Mouse (Mus musculus) adipocyte (in vitro differentiated cells): Measurements from ENCODE around the gene Btbd11.

ENCODE experiments used
- DNase-seq: peaks from one replicate; pipeline ENCODE4 v3.0.0-alpha.2; 2016; ENCODE audit warnings: low spot score

The Btbd11 gene

DNA sequence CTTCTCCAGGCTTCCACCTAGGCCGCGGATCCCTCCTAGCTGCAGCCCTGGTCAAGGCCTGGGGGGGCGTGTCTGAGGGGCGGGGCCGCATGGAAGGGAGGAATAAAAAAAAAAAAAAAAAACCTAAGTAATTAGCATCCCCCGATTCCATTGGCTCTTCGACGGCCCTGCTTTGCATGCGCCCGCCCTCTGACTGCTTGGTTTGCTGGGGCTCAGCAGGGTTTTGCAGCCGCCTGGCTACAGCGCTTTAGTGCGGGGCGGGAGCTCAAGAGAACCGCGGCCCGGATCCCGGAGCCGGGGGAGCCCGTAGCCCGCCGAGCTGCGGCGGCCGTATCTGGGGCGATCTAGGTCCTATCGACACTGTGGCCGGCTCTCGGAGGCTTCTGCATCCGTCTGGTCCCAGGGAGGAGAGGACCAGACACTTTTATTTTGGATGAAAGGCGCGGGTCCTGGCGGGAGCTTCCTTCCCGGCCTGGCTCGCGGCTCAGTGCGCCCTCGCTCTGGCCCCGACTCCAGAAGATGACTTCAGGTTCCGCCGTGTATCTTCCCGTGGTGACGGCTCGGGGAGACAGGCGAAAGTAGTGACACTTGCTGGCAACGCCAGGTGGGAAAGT is at the start of gene Btbd11:
Gene Btbd11 (plus strand): TSS at position 210 of the 614 bp plus-strand sequence.
- no peak for DNase-seq

DNA sequence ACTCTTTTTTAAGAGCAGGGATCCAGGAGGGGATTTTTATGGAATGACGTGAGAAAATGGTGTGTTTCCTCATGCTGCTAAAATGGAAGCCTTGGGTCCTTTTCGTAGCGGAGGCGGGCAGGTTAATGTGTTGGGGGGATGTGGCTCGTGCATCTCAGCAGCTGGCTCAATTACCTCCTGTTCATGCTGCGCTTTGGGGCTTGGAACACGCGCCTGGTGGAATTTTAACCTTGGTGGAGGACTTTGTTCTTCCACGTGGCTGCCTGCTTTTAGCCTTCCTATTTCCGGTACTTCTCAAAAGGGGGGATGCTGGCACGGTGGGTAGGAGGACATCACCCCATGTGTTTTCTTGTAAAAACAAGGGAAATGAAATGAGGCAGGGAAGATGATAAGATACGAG is 47.9 kb upstream of the Btbd11 start:
- DNase-seq: no peak

DNA sequence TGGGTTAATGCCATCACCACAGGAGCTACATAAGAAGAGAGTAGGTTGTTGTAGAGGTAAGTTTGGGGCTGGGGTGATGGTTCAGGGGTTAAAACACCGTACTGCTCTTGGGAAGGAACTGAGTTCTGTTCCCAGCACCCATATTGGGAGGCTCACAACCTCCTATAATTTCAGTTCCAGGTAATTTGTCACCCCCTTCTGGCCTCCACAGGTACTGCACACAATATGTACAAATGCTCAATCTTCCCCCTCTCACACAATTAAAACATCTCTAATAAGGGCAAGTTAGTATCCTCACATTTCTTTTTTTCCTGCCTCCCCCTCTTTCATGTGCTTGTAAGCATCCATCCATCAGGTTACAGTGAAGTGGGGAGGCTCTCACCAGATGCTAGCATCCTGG is 44.7 kb upstream of the Btbd11 start:
- DNase-seq: no peak

DNA sequence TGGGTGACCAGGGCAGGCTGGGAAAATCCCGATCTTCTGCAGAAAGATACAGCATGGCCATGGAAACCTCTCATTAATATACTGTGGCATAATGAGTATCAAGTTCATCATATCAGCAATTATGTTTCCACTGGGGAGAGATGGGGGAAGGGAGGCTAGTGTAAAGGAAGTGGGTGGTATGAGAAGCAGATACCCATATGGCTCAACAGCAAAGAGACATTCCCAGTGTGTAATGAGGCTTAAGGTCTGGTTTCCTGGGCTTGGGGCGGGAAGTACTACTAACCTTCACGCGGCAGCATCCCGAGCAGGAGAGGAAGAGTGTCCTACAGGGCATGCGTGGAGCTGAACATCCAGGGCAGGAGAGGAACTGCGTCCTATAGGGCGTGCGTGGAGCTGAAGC is 39.4 kb upstream of the Btbd11 start:
- DNase-seq: no peak

DNA sequence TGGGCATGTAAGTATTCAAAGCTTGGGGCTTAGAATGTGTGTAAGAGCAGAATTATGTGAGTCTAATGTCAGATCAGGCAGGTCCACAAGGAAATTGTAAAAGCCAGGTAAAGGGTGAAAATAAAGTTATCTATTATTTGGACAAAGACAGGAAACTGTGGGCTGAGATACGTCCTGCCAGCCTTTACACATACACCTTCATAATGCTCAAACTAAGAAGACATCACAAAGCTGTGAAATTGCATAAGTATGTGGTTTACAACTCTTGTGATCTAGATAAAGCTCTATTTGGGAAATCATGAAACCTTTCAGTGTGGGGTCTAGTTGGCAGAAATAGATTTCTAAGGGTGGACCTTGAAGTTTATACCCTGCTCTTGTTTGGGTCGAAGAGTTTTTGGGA is 34.1 kb upstream of the Btbd11 start:
- no peak for DNase-seq

DNA sequence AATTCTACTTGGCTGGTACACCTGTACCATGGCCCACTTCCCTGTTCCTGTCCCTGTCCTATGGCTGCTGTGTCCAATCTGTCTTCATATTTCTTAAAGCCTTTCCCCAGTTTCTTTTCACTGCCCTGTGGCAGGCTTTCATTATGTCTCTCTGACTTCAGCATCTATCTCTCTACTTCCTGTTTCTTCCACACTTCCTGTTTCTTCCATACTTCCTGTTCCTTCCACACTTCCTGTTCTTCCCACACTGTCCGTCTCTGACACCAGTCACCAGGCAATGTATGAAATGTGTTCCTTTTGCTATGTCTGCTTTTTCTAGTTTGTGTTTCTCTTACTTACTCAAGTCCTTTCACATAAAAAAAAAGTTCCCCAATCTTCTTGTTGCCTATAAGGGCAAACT is 32.3 kb upstream of the Btbd11 start:
- DNase-seq: no peak

DNA sequence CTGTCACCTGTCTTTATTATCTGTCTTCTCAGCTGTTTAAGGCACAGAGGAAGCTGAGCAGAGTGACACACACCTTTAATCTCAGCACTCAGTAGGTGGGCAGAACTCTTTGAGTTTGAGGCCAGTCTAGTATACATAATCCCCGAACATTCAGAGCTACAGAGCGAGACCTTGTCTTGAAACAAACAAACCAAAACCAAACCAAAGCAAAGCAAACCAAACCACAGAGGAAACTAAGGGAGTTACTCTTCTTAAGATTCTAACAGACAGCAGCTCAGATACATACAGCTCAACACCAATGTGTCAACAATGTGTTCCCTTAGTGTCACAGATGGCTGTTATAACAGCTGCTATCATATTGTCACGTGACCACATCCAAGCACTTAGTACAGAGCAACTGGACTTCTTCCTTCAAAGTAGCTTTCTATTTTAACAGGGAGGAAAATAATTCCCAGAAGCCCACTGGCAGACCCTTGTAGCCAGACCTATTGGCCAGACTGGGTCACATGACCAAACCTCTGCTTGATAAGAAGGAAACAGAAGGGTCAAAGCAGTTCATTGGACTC is 27.0 kb upstream of the Btbd11 start:
- DNase-seq: no peak

DNA sequence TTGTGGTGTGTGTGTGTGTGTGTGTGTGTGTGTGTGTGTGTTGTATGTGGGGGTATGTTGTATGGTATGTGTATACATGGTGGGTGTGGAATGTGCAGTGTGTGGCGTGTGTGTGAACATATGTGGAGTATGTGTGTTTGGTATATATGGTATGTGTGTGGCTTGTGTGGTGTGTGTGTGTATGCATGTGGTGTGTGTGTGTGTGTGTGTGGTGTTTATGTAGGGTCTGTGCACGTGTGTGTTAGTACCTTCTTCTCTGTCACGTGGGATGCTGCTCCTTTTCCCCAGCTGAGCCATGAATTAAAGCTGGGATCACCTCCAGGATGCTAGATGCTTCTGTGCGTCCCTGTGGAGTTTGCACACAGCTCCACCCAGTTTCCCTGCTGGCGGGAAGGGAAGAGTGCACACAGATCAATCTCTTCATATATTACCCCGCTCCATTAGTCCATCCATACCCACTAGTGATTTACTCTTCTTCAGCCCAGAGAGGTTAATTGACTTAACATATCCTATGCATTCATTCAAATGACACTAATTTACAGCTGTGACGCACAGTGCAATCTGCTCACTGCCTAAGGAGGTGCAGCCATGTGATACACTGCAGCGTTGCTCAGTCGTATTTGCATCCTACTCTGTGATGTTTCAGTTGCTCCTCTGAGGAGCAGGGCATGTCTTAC is 23.7 kb upstream of the Btbd11 start:
- no peak for DNase-seq

DNA sequence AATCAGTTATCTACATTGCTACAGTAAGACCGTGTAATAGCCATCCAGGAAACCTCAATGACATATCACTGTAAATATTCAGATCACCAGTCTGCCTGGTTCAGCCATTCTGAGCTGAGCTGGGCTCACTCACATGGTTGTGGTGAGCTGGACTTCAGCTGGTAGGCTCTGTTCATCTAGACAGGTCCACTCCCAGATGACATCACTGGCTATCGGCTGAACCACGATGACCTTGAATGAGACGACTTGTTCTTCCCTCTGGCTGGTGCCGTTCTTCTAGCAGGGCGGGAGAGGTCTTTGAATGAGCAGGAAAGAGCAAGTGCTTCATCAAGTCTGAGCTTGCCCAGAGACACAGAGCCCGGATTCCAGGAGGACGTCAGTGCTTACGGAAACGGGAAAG is 19.7 kb upstream of the Btbd11 start:
- DNase-seq: no peak

DNA sequence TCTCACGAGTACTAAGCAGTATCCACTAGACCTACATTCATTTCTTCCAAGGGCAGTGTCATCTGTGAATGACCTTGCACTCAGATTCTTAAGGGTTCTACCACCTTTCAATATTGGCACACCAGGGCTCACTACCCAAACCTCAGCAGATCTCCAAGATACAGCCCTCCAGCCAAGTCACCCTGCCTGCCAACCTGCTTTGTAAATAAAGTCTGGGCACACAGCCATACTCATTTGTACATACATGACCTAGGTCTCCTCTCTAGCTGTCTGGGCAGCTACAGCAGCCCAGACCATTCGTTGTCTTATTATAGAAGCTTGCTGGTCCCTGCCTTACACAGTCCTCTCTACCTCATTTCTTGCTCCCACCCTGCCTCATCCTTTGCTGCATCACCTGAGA is 15.3 kb upstream of the Btbd11 start:
- no peak for DNase-seq

DNA sequence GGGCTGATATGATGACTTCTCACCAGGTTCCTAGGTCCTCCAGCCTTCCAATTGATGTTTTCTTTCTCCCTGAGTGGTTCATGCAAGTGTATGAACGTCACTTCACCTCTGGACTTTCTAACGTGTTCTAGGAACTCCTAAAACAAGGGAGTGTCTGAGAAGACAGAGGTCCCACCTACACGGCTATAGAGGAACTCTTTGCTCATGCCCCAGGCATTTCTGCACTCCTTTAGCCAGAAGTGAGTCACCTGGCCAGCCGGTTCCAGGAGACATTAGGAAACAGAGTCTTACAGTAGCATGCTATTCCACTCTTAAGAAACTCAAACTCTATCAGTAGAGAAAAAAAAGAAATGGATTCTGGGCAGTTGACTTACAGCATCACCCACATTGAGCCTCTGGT is 14.5 kb upstream of the Btbd11 start:
- DNase-seq: no peak

DNA sequence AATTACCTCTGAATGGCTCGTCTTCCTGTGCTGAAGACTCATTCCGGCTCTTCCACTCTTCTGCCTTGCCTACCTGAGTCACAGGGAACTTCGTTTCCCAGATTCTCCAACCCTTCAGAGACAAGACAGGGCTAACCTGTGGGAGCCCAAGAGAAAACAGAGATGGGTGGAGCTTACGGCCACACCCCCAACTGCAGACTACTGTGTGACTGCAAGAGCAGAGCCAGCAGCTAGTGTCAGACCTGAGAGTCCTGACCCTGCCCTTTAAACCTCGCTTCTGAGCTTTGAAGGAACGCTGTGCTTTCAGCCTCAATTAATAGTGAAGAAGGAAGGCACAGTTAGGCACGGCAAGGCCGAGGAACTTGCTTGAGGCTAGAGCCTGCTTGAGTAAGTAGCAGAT is 7.6 kb upstream of the Btbd11 start:
- no peak for DNase-seq

DNA sequence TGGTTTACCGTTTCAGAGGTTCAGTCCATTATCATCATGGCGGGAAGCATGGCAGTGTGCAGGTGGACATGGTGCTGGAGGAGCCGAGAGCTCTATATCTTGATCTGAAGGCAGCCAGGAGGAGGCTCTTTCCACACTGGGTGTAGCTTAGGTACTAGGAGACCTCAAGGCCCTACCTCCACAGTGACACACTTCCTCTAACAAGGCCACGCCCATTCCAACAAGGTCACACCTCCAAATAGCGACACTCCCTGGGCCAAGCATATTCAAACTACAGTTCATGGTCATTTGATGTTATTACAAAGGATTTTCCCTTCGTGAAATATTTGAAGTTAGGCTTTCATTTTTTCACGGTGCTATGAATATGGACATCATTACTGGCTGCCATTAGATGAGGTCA is 3.6 kb upstream of the Btbd11 start:
- DNase-seq: no peak

DNA sequence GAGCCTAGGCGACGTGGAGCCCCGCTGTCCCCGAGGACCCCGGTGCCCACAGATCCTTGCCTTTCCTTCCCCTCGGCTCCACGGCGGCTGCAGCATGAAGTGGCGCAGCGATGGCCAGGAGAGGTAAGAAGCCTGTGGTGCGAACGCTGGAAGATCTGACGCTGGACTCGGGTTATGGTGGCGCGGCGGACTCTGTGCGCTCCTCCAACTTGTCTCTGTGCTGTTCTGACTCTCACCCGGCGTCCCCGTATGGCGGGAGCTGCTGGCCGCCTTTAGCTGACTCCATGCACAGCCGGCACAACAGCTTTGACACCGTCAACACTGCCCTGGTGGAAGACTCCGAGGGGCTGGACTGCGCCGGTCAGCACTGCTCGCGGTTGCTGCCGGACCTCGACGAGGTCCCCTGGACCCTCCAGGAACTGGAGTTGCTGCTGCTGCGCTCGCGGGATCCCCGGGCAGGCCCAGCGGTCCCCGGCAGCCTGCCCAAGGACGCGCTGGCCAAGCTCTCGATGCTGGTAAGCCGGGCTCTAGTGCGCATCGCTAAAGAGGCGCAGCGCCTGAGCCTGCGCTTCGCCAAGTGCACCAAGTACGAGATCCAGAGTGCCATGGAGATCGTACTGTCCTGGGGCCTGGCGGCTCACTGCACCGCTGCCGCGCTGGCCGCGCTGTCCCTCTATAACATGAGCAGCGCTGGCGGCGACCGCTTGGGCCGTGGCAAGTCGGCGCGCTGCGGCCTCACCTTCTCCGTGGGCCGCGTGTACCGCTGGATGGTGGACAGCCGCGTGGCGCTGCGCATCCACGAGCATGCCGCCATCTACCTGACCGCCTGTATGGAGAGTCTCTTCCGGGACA is 831 bp downstream of the Btbd11 start:
- no peak for DNase-seq

DNA sequence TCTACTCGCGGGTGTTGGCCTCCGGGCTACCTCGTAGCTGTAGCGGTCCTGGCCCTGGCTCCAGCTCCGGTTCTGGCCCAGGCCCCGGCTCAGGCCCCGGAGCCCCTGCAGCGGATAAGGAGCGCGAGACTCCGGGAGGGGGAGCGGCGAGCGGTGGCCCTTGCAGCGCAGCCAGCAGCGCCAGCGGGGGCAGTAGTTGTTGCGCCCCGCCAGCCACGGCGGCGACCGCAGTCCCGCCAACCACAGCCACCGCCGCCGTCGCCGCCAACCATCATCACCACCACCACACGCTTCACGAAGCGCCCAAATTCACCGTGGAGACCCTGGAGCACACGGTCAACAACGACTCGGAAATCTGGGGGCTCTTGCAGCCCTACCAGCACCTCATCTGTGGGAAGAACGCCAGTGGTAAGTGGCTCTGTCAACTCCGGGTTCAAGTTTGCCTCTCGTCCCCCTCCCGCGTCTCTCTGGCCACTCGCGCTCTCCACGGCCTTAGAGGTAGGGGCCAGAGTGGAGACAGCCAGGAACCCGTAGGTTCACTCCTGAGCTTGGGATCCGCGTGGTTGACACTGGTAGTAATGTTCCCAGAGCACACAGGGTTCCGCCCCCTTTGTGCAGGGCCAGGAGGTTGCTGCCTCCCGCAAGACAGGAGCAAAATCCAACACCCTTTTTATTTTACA is 1.6 kb downstream of the Btbd11 start:
- DNase-seq: no peak

DNA sequence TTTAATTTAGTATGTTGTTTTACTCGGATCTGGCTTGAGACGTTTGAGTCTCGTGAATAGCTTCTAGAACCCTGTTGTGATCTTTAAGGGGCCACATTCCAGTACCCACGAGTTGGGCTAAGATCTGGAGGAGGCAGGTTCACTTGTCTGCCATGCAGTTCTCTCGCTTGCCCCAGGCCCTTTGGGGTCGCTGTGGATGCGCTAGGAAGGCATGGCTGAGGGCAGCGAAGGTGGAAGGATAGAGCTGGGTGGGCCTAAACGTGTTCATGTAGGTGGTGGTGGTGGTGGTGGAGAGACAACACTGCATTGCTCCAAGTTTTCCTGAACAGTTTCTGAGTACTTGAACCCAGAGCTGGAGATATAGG is 2.1 kb downstream of the Btbd11 start:
- no peak for DNase-seq

DNA sequence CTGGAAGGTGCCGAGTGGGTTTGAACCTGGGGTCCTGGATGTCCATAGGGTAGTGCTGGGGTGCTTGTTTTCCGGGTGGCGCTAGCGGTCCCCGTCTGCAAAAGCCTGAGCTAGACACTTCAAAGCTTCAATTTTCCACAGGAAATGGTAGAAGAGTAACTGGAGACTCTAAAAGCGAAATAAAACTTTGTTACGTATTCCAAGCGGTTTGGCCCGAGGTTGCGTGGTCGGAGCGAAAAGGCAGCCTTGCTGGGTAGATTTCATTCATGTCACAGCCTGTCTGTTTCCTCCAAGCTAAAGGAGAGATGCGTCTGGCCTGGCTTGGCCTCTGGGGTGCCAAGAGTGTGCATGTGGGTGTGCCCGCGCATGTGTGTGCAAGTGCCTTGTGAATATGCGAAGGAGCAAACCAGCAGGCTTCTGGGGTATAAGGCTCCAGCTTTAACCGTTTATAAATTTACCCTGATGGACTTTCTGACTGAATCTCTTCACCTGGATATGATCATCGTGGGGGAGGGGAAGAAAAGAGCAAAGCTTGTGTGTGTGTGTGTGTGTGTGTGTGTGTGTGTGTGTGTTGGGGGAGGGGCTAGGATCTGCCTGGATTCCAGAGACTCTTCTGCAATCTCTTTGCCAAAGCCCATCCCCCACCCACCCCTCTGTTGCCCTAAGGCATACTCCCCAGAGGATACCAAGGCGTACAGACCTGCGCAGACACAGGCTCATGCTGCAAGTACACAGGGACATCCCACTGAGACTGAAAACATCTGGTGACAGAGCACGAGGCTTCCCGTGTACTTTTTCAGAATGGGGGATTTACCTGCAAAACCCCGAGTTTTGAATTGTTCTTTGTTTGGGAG is 2.9 kb downstream of the Btbd11 start:
- DNase-seq: no peak

DNA sequence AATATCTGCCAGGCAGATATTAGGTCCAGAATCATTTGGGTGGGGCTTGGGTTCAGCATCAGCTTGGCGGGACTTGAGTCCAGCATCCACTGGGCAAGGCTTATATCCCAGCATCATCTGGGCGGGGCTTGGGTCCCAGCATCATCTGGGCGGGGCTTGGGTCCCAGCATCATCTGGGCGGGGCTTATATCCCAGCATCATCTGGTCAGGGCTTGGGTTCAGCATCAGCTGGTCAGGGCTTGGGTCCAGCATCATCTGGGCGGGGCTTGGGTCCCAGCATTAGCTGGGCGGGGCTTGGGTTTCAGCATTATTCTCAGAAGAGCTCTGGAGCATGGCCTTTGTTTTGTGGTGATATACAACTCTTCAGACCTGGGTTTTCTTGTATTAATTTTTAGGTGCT is 6.4 kb downstream of the Btbd11 start:
- DNase-seq: no peak

DNA sequence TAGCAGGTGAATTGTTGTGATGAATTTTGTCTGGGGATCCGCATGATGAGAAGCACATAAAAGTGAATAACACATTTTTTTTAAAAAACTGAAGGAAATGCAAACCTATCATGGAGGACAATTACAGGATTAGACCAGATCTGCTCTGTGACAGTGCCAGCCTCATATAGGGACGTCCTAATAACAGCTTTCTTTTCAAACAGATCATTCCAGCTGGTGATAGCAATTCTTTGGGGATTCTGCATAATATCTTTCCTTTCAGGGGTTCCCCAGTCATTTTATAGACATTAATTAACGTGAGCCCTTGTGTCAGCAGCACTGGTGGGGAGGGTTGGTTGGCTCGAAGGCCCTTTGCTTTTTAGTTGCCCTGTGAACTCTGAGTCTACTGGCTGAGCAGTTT is 7.9 kb downstream of the Btbd11 start:
- DNase-seq: no peak

DNA sequence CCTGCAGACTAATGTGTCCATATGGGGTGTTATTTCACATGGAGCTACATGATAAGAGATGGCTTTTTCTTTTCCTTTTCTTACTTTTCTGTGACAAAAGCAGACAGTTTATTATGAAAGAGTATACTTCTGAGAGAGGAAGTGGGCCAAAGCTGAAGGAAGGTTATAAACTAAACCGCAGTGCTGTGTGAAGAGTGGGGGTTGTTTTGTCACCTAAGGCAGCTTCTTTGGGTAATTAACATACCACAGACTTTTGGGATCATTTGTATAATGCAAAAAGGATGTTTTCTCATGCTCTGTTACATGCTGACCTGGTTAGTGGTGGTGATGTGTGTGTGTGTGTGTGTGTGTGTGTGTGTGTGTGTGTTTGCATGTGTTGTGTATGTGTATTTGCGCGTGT is 24.5 kb downstream of the Btbd11 start:
- no peak for DNase-seq

DNA sequence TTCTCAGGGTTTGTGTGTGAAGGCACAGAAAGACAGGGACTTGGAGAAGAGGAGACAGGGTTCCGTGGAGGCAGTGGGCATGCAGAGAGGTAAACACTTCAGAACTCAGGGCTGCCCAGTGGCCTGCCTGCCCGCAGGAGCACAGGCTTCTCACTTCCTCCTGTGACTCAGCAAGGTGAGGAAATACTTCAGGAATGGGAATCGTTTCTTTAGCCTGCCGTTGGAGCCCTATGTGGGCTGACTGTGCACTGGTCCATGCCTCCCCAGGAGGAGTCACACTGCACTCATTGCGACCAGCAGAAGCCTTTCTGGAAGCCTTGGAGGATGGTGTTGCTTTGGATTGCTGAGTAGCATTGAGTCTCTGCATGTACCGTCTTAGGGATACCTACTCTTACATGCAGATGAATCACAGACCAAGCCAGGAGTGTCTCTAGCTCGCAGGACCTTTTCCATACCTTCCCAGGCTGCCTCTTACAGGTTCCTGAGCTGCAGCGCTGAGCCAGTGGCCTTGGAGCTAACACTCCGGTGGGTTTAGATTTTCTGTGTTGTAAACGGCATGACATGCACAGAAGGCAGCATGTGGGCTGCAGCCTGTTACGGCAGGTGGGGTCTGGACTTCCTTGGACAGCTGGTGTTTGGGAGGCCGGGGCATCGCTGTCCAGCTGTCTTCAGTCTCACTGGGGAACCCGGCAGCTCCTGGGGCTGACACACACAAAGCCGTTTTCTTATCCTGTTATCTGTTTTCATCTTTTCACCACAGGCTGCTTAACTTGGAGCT is 34.4 kb downstream of the Btbd11 start:
- DNase-seq: no peak
